Mouse (Mus musculus) ES-Bruce4 (cell line): Measurements from ENCODE around the gene Eif4g1. TPM values are rescaled to one million over a fixed set of nuclear protein-coding genes. Genes with fewer than 3 reads are reported as not detected.

Source experiments
- H3K27ac ChIP-seq: 2 replicates; pipeline ENCODE4 v1.5.1; 2012; ENCODE audit warnings: low read length, inconsistent platforms; ENCODE audit not compliant: insufficient read depth
- H3K27me3 ChIP-seq: 2 replicates; pipeline ENCODE4 v1.6.1; 2012; ENCODE audit warnings: mild to moderate bottlenecking, low read length, inconsistent platforms; ENCODE audit not compliant: control insufficient read depth, poor library complexity, insufficient read depth, severe bottlenecking
- H3K36me3 ChIP-seq: 2 replicates; pipeline ENCODE4 v1.6.1; 2012; ENCODE audit warnings: inconsistent platforms, mild to moderate bottlenecking, low read length, moderate library complexity; ENCODE audit not compliant: control insufficient read depth, poor library complexity, insufficient read depth, severe bottlenecking
- H3K4me1 ChIP-seq: one replicate; pipeline ENCODE4 v1.8.1; 2011; ENCODE audit warnings: low read length; ENCODE audit not compliant: control insufficient read depth, insufficient read depth
- H3K4me3 ChIP-seq: 2 replicates; pipeline ENCODE4 v1.5.1; 2011; ENCODE audit warnings: low read depth, mild to moderate bottlenecking, low read length
- H3K9ac ChIP-seq: 2 replicates; pipeline ENCODE4 v1.6.1; 2012; ENCODE audit warnings: low read depth, mild to moderate bottlenecking, inconsistent platforms; ENCODE audit not compliant: poor library complexity, severe bottlenecking
- H3K9me3 ChIP-seq: replicated peaks from 2 replicates; pipeline ENCODE4 v1.6.1; 2012; ENCODE audit warnings: mild to moderate bottlenecking, low read length, inconsistent platforms; ENCODE audit not compliant: control insufficient read depth, poor library complexity, insufficient read depth, severe bottlenecking
- CTCF ChIP-seq: IDR thresholded peaks from one replicate; pipeline ENCODE4 v1.8.1; 2011; ENCODE audit warnings: low read depth, low read length
- EP300 ChIP-seq: IDR thresholded peaks from 2 replicates; pipeline ENCODE4 v1.6.1; 2011; ENCODE audit warnings: low read depth, low read length; ENCODE audit not compliant: insufficient read depth
- POLR2A ChIP-seq: IDR thresholded peaks from one replicate; pipeline ENCODE4 v1.8.1; 2011; ENCODE audit warnings: low read length; ENCODE audit not compliant: insufficient read depth
- polyA plus RNA-seq: library from polyadenylated mRNA; stranded (reverse); fragments of >200 nt; gene quantifications from 2 replicates; pipeline ENCODE4 v1.2.4, GENCODE M21; 2011; ENCODE audit warnings: low read depth; ENCODE audit not compliant: missing spikeins, insufficient read depth, insufficient read length

The Eif4g1 gene
- polyA plus RNA-seq, 1 experiment, result 462 TPM

- no peaks in the 10 kb centered on the region for H3K9me3 ChIP-seq
- H3K4me1 ChIP-seq, result no peaks in the 10 kb centered on the region
- no peak overlapping the region for H3K9ac ChIP-seq
- H3K27me3 ChIP-seq, result no peaks in the 10 kb centered on the region
- H3K36me3 ChIP-seq, result peaks cover 84% of the 10 kb centered on the region
- no peak overlapping the region for H3K4me3 ChIP-seq
- H3K27ac ChIP-seq, result no peak overlapping the region
- no peak for TF ChIP-seq EP300
Measured at GRCm38 (mm10) chr16:20657661-20658060, 10.5 kb upstream of the Eif4g1 start.

- H3K27ac ChIP-seq, result no peak overlapping the region
- no peak for TF ChIP-seq EP300
- TF ChIP-seq POLR2A, result no peak
- no peak for TF ChIP-seq CTCF
- peaks cover 4% of the 10 kb centered on the region for H3K36me3 ChIP-seq
- H3K9me3 ChIP-seq, result no peaks in the 10 kb centered on the region
- H3K27me3 ChIP-seq, result no peaks in the 10 kb centered on the region
- no peak overlapping the region for H3K9ac ChIP-seq
- no peaks in the 10 kb centered on the region for H3K4me1 ChIP-seq
- no peak overlapping the region for H3K4me3 ChIP-seq
Measured at GRCm38 (mm10) chr16:20670291-20670690, 2.2 kb downstream of the Eif4g1 start.

GRCm38 (mm10) chr16:20671886-20672285 is 3.8 kb downstream of the Eif4g1 start:
- Histone ChIP-seq H3K9me3 (no peaks in the 10 kb centered on the region), H3K27me3 (no peaks in the 10 kb centered on the region), H3K4me1 (no peaks in the 10 kb centered on the region), H3K27ac (peak overlapping the region; percentile 53; the same call in 1 of the 2 replicates), H3K9ac (peak overlapping the region; percentile 98), H3K36me3 (peaks cover 18% of the 10 kb centered on the region), H3K4me3 (peak overlapping the region; percentile 41)
- no peak for TF ChIP-seq POLR2A
- no peak for TF ChIP-seq EP300
- TF ChIP-seq CTCF, result no peak

GRCm38 (mm10) chr16:20672500-20672902 is 4.4 kb downstream of the Eif4g1 start:
- H3K36me3 ChIP-seq, result peaks cover 24% of the 10 kb centered on the region
- no peaks in the 10 kb centered on the region for H3K27me3 ChIP-seq
- no peaks in the 10 kb centered on the region for H3K9me3 ChIP-seq
- H3K9ac ChIP-seq, result peak overlapping the region; percentile 98
- no peak for TF ChIP-seq EP300
- peak; percentile 45 for TF ChIP-seq POLR2A
- H3K4me1 ChIP-seq, result no peaks in the 10 kb centered on the region
- H3K27ac ChIP-seq, result 0 out of 2 replicates have a peak overlapping the region, but pooled peaks have one; percentile 53
- H3K4me3 ChIP-seq, result peak overlapping the region; percentile 89

- 0 out of 2 replicates have a peak overlapping the region, but pooled peaks have one; percentile 53 for H3K27ac ChIP-seq
- peak overlapping the region; percentile 98 for H3K9ac ChIP-seq
- no peaks in the 10 kb centered on the region for H3K9me3 ChIP-seq
- H3K4me1 ChIP-seq, result no peaks in the 10 kb centered on the region
- H3K27me3 ChIP-seq, result no peaks in the 10 kb centered on the region
- peak overlapping the region; percentile 89 for H3K4me3 ChIP-seq
- H3K36me3 ChIP-seq, result peaks cover 31% of the 10 kb centered on the region
- TF ChIP-seq CTCF (no peak), POLR2A (no peak), EP300 (no peak)
Measured at GRCm38 (mm10) chr16:20672965-20673705, 5.0 kb downstream of the Eif4g1 start.

GRCm38 (mm10) chr16:20673706-20674303 is 5.7 kb downstream of the Eif4g1 start:
- H3K36me3 ChIP-seq, result peaks cover 37% of the 10 kb centered on the region
- H3K4me3 ChIP-seq, result peak overlapping the region; percentile 89
- no peaks in the 10 kb centered on the region for H3K9me3 ChIP-seq
- peak overlapping the region; percentile 98 for H3K9ac ChIP-seq
- H3K4me1 ChIP-seq, result no peaks in the 10 kb centered on the region
- TF ChIP-seq POLR2A (no peak), CTCF (no peak), EP300 (no peak)
- H3K27ac ChIP-seq, result 0 out of 2 replicates have a peak overlapping the region, but pooled peaks have one; percentile 53
- no peaks in the 10 kb centered on the region for H3K27me3 ChIP-seq
